In the genomic region with DNA sequence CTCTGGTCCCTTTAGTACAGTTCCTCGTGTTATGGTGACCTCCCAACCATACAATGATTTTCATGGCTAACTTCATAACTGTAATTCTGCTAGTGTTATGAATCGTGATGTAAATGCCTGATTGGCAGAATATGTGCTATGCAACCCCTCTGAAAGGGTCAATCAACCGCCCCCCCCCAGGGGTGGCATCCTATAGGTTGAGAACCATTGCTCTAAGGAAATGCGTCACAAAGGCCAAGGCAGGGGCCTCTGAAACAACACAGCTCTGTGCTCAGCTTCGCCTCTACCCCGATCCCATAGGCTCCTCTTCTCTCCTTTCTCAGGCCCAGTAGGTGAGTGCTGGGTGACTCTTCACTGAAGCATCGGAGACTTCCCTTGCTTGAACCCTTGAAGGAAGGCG, we compare ENCODE assay signal across 14 mouse cellular contexts. TPM values are rescaled to one million over a fixed set of nuclear protein-coding genes. Genes with fewer than 3 reads are reported as not detected.
DNase-seq lines count a peak whose midpoint lies in the region; ATAC-seq and TF ChIP-seq lines count a peak whose summit lies in the region.
"Had no signal": no experiment of that assay in that cellular context is flagged by ENCODE, and none has a peak within 500 bp of the region (broad histone marks: within the 10 kb centered on the region; RNA-seq: fewer than 3 reads in every experiment).

No protein-coding gene starts in this region.

- 0 out of 2 replicates have a peak, but pooled peaks cover 11% of the 10 kb centered on the region for H3K27me3 ChIP-seq in hindbrain, embryonic 13.5 days
- peaks cover 4% of the 10 kb centered on the region; the same call in 1 of the 2 replicates for H3K27me3 ChIP-seq in hindbrain, embryonic 12.5 days
- H3K27me3 ChIP-seq in embryonic facial prominence, embryonic 15.5 days = no peaks in the 10 kb centered on the region; the same call in 1 of the 2 replicates
- H3K27me3 ChIP-seq in kidney, embryonic 14.5 days (ENCODE audit: control insufficient read depth, insufficient read depth, low read length) = 0 out of 2 replicates have a peak, but pooled peaks cover 5% of the 10 kb centered on the region
- H3K27me3 ChIP-seq: hindbrain, embryonic 15.5 days had no signal

- no peak overlapping the region for H3K4me2 ChIP-seq in hindbrain, embryonic 13.5 days
- H3K4me2 ChIP-seq in hindbrain, embryonic 12.5 days (replicated peaks) = no peak overlapping the region
- no peak overlapping the region for H3K4me2 ChIP-seq in embryonic facial prominence, embryonic 15.5 days (replicated peaks)
- no peak overlapping the region for H3K4me2 ChIP-seq in kidney, embryonic 14.5 days (replicated peaks; ENCODE audit: low read depth, low read length)
- H3K4me2 ChIP-seq: hindbrain, embryonic 15.5 days; kidney, embryonic 15.5 days had no signal

- no peak for TF ChIP-seq POLR2A in bone marrow, adult 2 months (IDR thresholded peaks at IDR 0.05; ENCODE audit: borderline replicate concordance, control insufficient read depth, low read depth, low read length)

- DNase-seq in right cerebral cortex, postnatal 10 days (ENCODE audit: low spot score in 2 of 2) = no peak
- no peak for DNase-seq in right cerebral cortex, postnatal 4 days
- DNase-seq: cerebellum, adult 18-20 months; right cerebral cortex, postnatal 25 days had no signal

- TF ChIP-seq CTCF in bone marrow, adult 2 months (IDR thresholded peaks at IDR 0.05; ENCODE audit: control insufficient read depth, insufficient read depth, low read length) = no peak

- H3K27ac ChIP-seq in hindbrain, embryonic 13.5 days = no peak overlapping the region
- H3K27ac ChIP-seq in hindbrain, embryonic 12.5 days = no peak overlapping the region
- peak overlapping the region; percentile 46 for H3K27ac ChIP-seq in bone marrow, adult 2 months (ENCODE audit: control insufficient read depth, insufficient read depth, low read depth, low read length, poor library complexity)
- peak overlapping the region; percentile 63 for H3K27ac ChIP-seq in embryonic facial prominence, embryonic 15.5 days (replicated peaks)
- peak overlapping the region; percentile 98 for H3K27ac ChIP-seq in macrophage
- H3K27ac ChIP-seq in kidney, embryonic 14.5 days (ENCODE audit: low read depth, low read length) = no peak overlapping the region
- H3K27ac ChIP-seq: hindbrain, embryonic 15.5 days; kidney, embryonic 15.5 days had no signal

- no peaks in the 10 kb centered on the region for H3K9me3 ChIP-seq in hindbrain, embryonic 13.5 days
- H3K9me3 ChIP-seq in hindbrain, embryonic 12.5 days (replicated peaks) = no peaks in the 10 kb centered on the region
- no peaks in the 10 kb centered on the region for H3K9me3 ChIP-seq in embryonic facial prominence, embryonic 15.5 days (replicated peaks)
- H3K9me3 ChIP-seq in kidney, embryonic 14.5 days (ENCODE audit: control insufficient read depth, low read length) = no peaks in the 10 kb centered on the region
- H3K9me3 ChIP-seq: hindbrain, embryonic 15.5 days; kidney, embryonic 15.5 days had no signal

- H3K4me3 ChIP-seq in hindbrain, embryonic 13.5 days = no peak overlapping the region
- H3K4me3 ChIP-seq in hindbrain, embryonic 12.5 days = no peak overlapping the region
- H3K4me3 ChIP-seq in bone marrow, adult 2 months (replicated peaks; ENCODE audit: control insufficient read depth, low read depth, low read length) = no peak overlapping the region
- H3K4me3 ChIP-seq in embryonic facial prominence, embryonic 15.5 days (replicated peaks) = no peak overlapping the region
- H3K4me3 ChIP-seq in macrophage (ENCODE audit: inconsistent target) = peak overlapping the region; percentile 26
- H3K4me3 ChIP-seq in kidney, embryonic 14.5 days (ENCODE audit: low read length) = no peak overlapping the region
- H3K4me3 ChIP-seq: hindbrain, embryonic 15.5 days; kidney, embryonic 15.5 days had no signal

- peaks cover 17% of the 10 kb centered on the region; the same call in 1 of the 2 replicates for H3K79me2 ChIP-seq in macrophage (ENCODE audit: inconsistent target)

- 81% methylated on average over 8 of the region's 8 CpGs for WGBS in hindbrain, embryonic 13.5 days
- 80% methylated on average over 8 of the region's 8 CpGs for WGBS in hindbrain, embryonic 12.5 days
- 59% methylated on average over 8 of the region's 8 CpGs for WGBS in bone marrow, adult 2 months
- 76% methylated on average over 8 of the region's 8 CpGs for WGBS in embryonic facial prominence, embryonic 15.5 days
- 17% methylated on average over 8 of the region's 8 CpGs for WGBS in macrophage (ENCODE audit: missing documents)
- WGBS in kidney, embryonic 14.5 days = 89% methylated on average over 8 of the region's 8 CpGs

- 0 out of 2 replicates have a peak overlapping the region, but pooled peaks have one; percentile 3 for H3K9ac ChIP-seq in hindbrain, embryonic 13.5 days
- H3K9ac ChIP-seq in hindbrain, embryonic 12.5 days = no peak overlapping the region
- H3K9ac ChIP-seq in embryonic facial prominence, embryonic 15.5 days = no peak overlapping the region
- no peak overlapping the region for H3K9ac ChIP-seq in kidney, embryonic 14.5 days (ENCODE audit: low read depth, low read length)
- H3K9ac ChIP-seq: hindbrain, embryonic 15.5 days; kidney, embryonic 15.5 days had no signal

- no peak for ATAC-seq in hindbrain, embryonic 13.5 days (ENCODE audit: low FRiP score)
- no peak for ATAC-seq in hindbrain, embryonic 12.5 days (ENCODE audit: low FRiP score)
- no peak for ATAC-seq in embryonic facial prominence, embryonic 15.5 days (ENCODE audit: insufficient number of reproducible peaks, low FRiP score, low TSS enrichment, low read depth)
- ATAC-seq in kidney, embryonic 14.5 days (ENCODE audit: low FRiP score, low TSS enrichment) = no peak

- H3K4me1 ChIP-seq in hindbrain, embryonic 13.5 days (replicated peaks) = 0 out of 2 replicates have a peak, but pooled peaks cover 8% of the 10 kb centered on the region
- 0 out of 2 replicates have a peak, but pooled peaks cover 2% of the 10 kb centered on the region for H3K4me1 ChIP-seq in hindbrain, embryonic 12.5 days
- peaks cover 6% of the 10 kb centered on the region; the same call in 1 of the 2 replicates for H3K4me1 ChIP-seq in bone marrow, adult 2 months (ENCODE audit: control insufficient read depth, insufficient read depth, low read length)
- H3K4me1 ChIP-seq in embryonic facial prominence, embryonic 15.5 days = peaks cover 34% of the 10 kb centered on the region
- H3K4me1 ChIP-seq in kidney, embryonic 14.5 days (ENCODE audit: control insufficient read depth, insufficient read depth, low read length) = peaks cover 5% of the 10 kb centered on the region; the same call in 1 of the 2 replicates
- H3K4me1 ChIP-seq: hindbrain, embryonic 15.5 days had no signal

- H3K36me3 ChIP-seq in hindbrain, embryonic 13.5 days = no peaks in the 10 kb centered on the region
- H3K36me3 ChIP-seq in hindbrain, embryonic 12.5 days = no peaks in the 10 kb centered on the region
- H3K36me3 ChIP-seq in embryonic facial prominence, embryonic 15.5 days = no peaks in the 10 kb centered on the region
- no peaks in the 10 kb centered on the region for H3K36me3 ChIP-seq in macrophage (ENCODE audit: inconsistent target)
- H3K36me3 ChIP-seq in kidney, embryonic 14.5 days (ENCODE audit: control insufficient read depth, insufficient read depth, low read length) = no peaks in the 10 kb centered on the region
- H3K36me3 ChIP-seq: hindbrain, embryonic 15.5 days; kidney, embryonic 15.5 days had no signal

RNA-seq across cellular contexts. Expression of a gene that starts 17.2 kb away (rescaled TPM):
- 135 and 150 TPM in 2 replicates for polyA plus RNA-seq in hindbrain, embryonic 13.5 days (2015; fragmentation: Nextera tagmentation; extraction: Ambion mirVana)
- 181 and 194 TPM in 2 replicates for polyA plus RNA-seq in hindbrain, embryonic 12.5 days (2016; fragmentation: Nextera tagmentation; extraction: Ambion mirVana)
- 28.5 and 66.3 TPM in 2 replicates for polyA plus RNA-seq in bone marrow, adult 2 months (2011; ENCODE audit: insufficient read depth, insufficient read length, low replicate concordance, missing spikeins)
- 220 and 225 TPM in 2 replicates for polyA plus RNA-seq in embryonic facial prominence, embryonic 15.5 days (2015; fragmentation: Nextera tagmentation; extraction: Ambion mirVana)
- total RNA-seq in macrophage (2018; cell fraction: chromatin; rRNA removed) = 10 to 100 TPM in 17 of 26 experiments, 1 to 10 TPM in 9; 4.1 to 37.4 (median 12.2) TPM
- total RNA-seq in macrophage (2018; cell fraction: cytosol; rRNA removed) = 10 to 100 TPM; 27.5 to 49.4 (median 37.6) TPM
- 10 to 100 TPM in 16 of 26 experiments, 1 to 10 TPM in 10; 5.8 to 26.6 (median 11.3) TPM for total RNA-seq in macrophage (2018; cell fraction: nucleus; rRNA removed)
- polyA plus RNA-seq in macrophage (2018) = 30.6 to 41.0 TPM (median 40.7 TPM) in 3 replicates
- 297 and 328 TPM in 2 replicates for polyA plus RNA-seq in kidney, embryonic 14.5 days (2014; fragmentation: Nextera tagmentation; extraction: Ambion mirVana)

RNA-seq across cellular contexts. Expression of a gene that starts 17.6 kb away (rescaled TPM):
- polyA plus RNA-seq in hindbrain, embryonic 13.5 days (2015; fragmentation: Nextera tagmentation; extraction: Ambion mirVana) = 1,116 and 1,159 TPM in 2 replicates
- polyA plus RNA-seq in hindbrain, embryonic 12.5 days (2016; fragmentation: Nextera tagmentation; extraction: Ambion mirVana) = 876 and 921 TPM in 2 replicates
- 413 and 448 TPM in 2 replicates for polyA plus RNA-seq in bone marrow, adult 2 months (2011; ENCODE audit: insufficient read depth, insufficient read length, low replicate concordance, missing spikeins)
- polyA plus RNA-seq in embryonic facial prominence, embryonic 15.5 days (2015; fragmentation: Nextera tagmentation; extraction: Ambion mirVana) = 1,008 and 1,040 TPM in 2 replicates
- 100 to 1,000 TPM in 5 of 26 experiments, 10 to 100 TPM in 21; 43.1 to 125 (median 79.7) TPM for total RNA-seq in macrophage (2018; cell fraction: chromatin; rRNA removed)
- 1,000 to 10,000 TPM in 1 of 26 experiments, 100 to 1,000 TPM in 25; 586 to 1,058 (median 761) TPM for total RNA-seq in macrophage (2018; cell fraction: cytosol; rRNA removed)
- total RNA-seq in macrophage (2018; cell fraction: nucleus; rRNA removed) = 100 to 1,000 TPM; 140 to 293 (median 184) TPM
- polyA plus RNA-seq in macrophage (2018) = 521 to 775 TPM (median 707 TPM) in 3 replicates
- 968 and 1,059 TPM in 2 replicates for polyA plus RNA-seq in kidney, embryonic 14.5 days (2014; fragmentation: Nextera tagmentation; extraction: Ambion mirVana)

RNA-seq across cellular contexts. Expression of a gene that starts 17.7 kb away (rescaled TPM):
- 5.2 and 6.0 TPM in 2 replicates for polyA plus RNA-seq in hindbrain, embryonic 13.5 days (2015; fragmentation: Nextera tagmentation; extraction: Ambion mirVana)
- polyA plus RNA-seq in hindbrain, embryonic 12.5 days (2016; fragmentation: Nextera tagmentation; extraction: Ambion mirVana) = 4.9 and 5.5 TPM in 2 replicates
- not detected in 2 replicates for polyA plus RNA-seq in bone marrow, adult 2 months (2011; ENCODE audit: insufficient read depth, insufficient read length, low replicate concordance, missing spikeins)
- polyA plus RNA-seq in embryonic facial prominence, embryonic 15.5 days (2015; fragmentation: Nextera tagmentation; extraction: Ambion mirVana) = 0.67 and 6.2 TPM in 2 replicates
- not detected for total RNA-seq in macrophage (2018; cell fraction: chromatin; rRNA removed)
- 1 to 10 TPM in 7 of 26 experiments, under 1 TPM in 15, not detected in 4; 0.18 to 1.7 (median 0.68) TPM for total RNA-seq in macrophage (2018; cell fraction: cytosol; rRNA removed)
- total RNA-seq in macrophage (2018; cell fraction: nucleus; rRNA removed) = 1 to 10 TPM in 1 of 26 experiments, under 1 TPM in 1, not detected in 24; 0.89 to 1.1 TPM
- polyA plus RNA-seq in macrophage (2018) = 0.76 to 0.96 TPM in 2 of 3 replicates, not detected in the other
- polyA plus RNA-seq in kidney, embryonic 14.5 days (2014; fragmentation: Nextera tagmentation; extraction: Ambion mirVana) = 3.6 and 3.7 TPM in 2 replicates
- total RNA-seq: heart, adult 8-10 months; neutrophil, adult 5-6 weeks had no signal

RNA-seq across cellular contexts. Expression of a gene that starts 38.2 kb away (rescaled TPM):
- 8.9 and 11.0 TPM in 2 replicates for polyA plus RNA-seq in hindbrain, embryonic 13.5 days (2015; fragmentation: Nextera tagmentation; extraction: Ambion mirVana)
- polyA plus RNA-seq in hindbrain, embryonic 12.5 days (2016; fragmentation: Nextera tagmentation; extraction: Ambion mirVana) = 6.9 and 7.2 TPM in 2 replicates
- polyA plus RNA-seq in bone marrow, adult 2 months (2011; ENCODE audit: insufficient read depth, insufficient read length, low replicate concordance, missing spikeins) = not detected in 2 replicates
- polyA plus RNA-seq in embryonic facial prominence, embryonic 15.5 days (2015; fragmentation: Nextera tagmentation; extraction: Ambion mirVana) = 8.3 and 10.1 TPM in 2 replicates
- total RNA-seq in macrophage (2018; cell fraction: chromatin; rRNA removed) = 1 to 10 TPM in 10 of 26 experiments, not detected in 16; 1.3 to 4.2 (median 2.0) TPM
- 1 to 10 TPM in 20 of 26 experiments, under 1 TPM in 6; 0.59 to 5.7 (median 1.9) TPM for total RNA-seq in macrophage (2018; cell fraction: cytosol; rRNA removed)
- 1 to 10 TPM in 12 of 26 experiments, under 1 TPM in 1, not detected in 13; 0.91 to 4.9 (median 1.6) TPM for total RNA-seq in macrophage (2018; cell fraction: nucleus; rRNA removed)
- 0.83 to 3.2 TPM (median 2.1 TPM) in 3 replicates for polyA plus RNA-seq in macrophage (2018)
- polyA plus RNA-seq in kidney, embryonic 14.5 days (2014; fragmentation: Nextera tagmentation; extraction: Ambion mirVana) = 2.0 and 2.6 TPM in 2 replicates
- total RNA-seq: neutrophil, adult 5-6 weeks had no signal

RNA-seq across cellular contexts. Expression of a gene that starts 50.6 kb away (rescaled TPM):
- 4.2 and 5.9 TPM in 2 replicates for polyA plus RNA-seq in hindbrain, embryonic 13.5 days (2015; fragmentation: Nextera tagmentation; extraction: Ambion mirVana)
- polyA plus RNA-seq in hindbrain, embryonic 12.5 days (2016; fragmentation: Nextera tagmentation; extraction: Ambion mirVana) = 3.7 and 4.6 TPM in 2 replicates
- polyA plus RNA-seq in bone marrow, adult 2 months (2011; ENCODE audit: insufficient read depth, insufficient read length, low replicate concordance, missing spikeins) = 32.8 and 80.9 TPM in 2 replicates
- polyA plus RNA-seq in embryonic facial prominence, embryonic 15.5 days (2015; fragmentation: Nextera tagmentation; extraction: Ambion mirVana) = 10.0 and 10.2 TPM in 2 replicates
- total RNA-seq in macrophage (2018; cell fraction: chromatin; rRNA removed) = 1,000 to 10,000 TPM in 1 of 26 experiments, 100 to 1,000 TPM in 20, 10 to 100 TPM in 5; 46.2 to 1,418 (median 239) TPM
- total RNA-seq in macrophage (2018; cell fraction: cytosol; rRNA removed) = 100 to 1,000 TPM in 24 of 26 experiments, 10 to 100 TPM in 2; 97.5 to 257 (median 185) TPM
- 1,000 to 10,000 TPM in 1 of 26 experiments, 100 to 1,000 TPM in 19, 10 to 100 TPM in 6; 76.1 to 1,152 (median 159) TPM for total RNA-seq in macrophage (2018; cell fraction: nucleus; rRNA removed)
- polyA plus RNA-seq in macrophage (2018) = 116 to 212 TPM (median 193 TPM) in 3 replicates
- 5.6 and 5.7 TPM in 2 replicates for polyA plus RNA-seq in kidney, embryonic 14.5 days (2014; fragmentation: Nextera tagmentation; extraction: Ambion mirVana)

Comparison
In these comparisons a context has a peak if more than half of its experiments do, and no peak if none do; other contexts are left out.
1. H3K27ac ChIP-seq: peak in bone marrow, adult 2 months (single experiment), embryonic facial prominence, embryonic 15.5 days (single experiment) and macrophage (single experiment); none in hindbrain, embryonic 13.5 days (single experiment), hindbrain, embryonic 12.5 days (single experiment) and kidney, embryonic 14.5 days (single experiment).